Mouse (Mus musculus): ENCODE measurements around the gene Mrps18b. TPM values are rescaled to one million over a fixed set of nuclear protein-coding genes. Genes with fewer than 3 reads are reported as not detected.
A peak's percentile ranks its signal among the peaks of the same experiment; 100 is the strongest.

Gene Mrps18b
- polyA plus RNA-seq, 1 experiment from 2014 or later: 75.7 TPM

- H3K27me3 ChIP-seq: no peaks in the 10 kb centered on the region
- H3K36me3 ChIP-seq: peaks cover 35% of the 10 kb centered on the region
- H3K4me3 ChIP-seq (replicated peaks): peak overlapping the region; percentile 72
- no peak for ATAC-seq (ENCODE audit: insufficient number of reproducible peaks, low FRiP score, low TSS enrichment, low read depth)
- no peak overlapping the region for H3K9ac ChIP-seq
- H3K4me1 ChIP-seq: peaks cover 60% of the 10 kb centered on the region
- H3K27ac ChIP-seq (replicated peaks): peak overlapping the region; percentile 78; the same call in 1 of the 2 replicates
- H3K9me3 ChIP-seq (replicated peaks): no peaks in the 10 kb centered on the region
- H3K4me2 ChIP-seq (replicated peaks): peak overlapping the region; percentile 77
- 79% methylated on average over 8 of the region's 8 CpGs for WGBS
Measured at GRCm38 (mm10) chr17:35870884-35871696, 45.1 kb downstream of the Mrps18b start.

- H3K9me3 ChIP-seq (replicated peaks): no peaks in the 10 kb centered on the region
- H3K4me2 ChIP-seq (replicated peaks): peak overlapping the region; percentile 77
- peak overlapping the region; percentile 78 for H3K27ac ChIP-seq (replicated peaks)
- no peaks in the 10 kb centered on the region for H3K27me3 ChIP-seq
- H3K4me1 ChIP-seq: peaks cover 60% of the 10 kb centered on the region
- peak overlapping the region; percentile 35 for H3K9ac ChIP-seq
- H3K36me3 ChIP-seq: peaks cover 30% of the 10 kb centered on the region
- 36% methylated on average over 9 of the region's 9 CpGs for WGBS
- ATAC-seq (ENCODE audit: insufficient number of reproducible peaks, low FRiP score, low TSS enrichment, low read depth): no peak
- H3K4me3 ChIP-seq (replicated peaks): peak overlapping the region; percentile 72
Measured at GRCm38 (mm10) chr17:35870151-35870883, 45.9 kb downstream of the Mrps18b start.

GRCm38 (mm10) chr17:35869346-35870067, 46.7 kb downstream of the Mrps18b start:
- peaks cover 21% of the 10 kb centered on the region for H3K36me3 ChIP-seq
- peak overlapping the region; percentile 77 for H3K4me2 ChIP-seq (replicated peaks)
- 3% methylated on average over 7 of the region's 7 CpGs for WGBS
- H3K4me3 ChIP-seq (replicated peaks): peak overlapping the region; percentile 72
- H3K27ac ChIP-seq (replicated peaks): peak overlapping the region; percentile 78
- no peaks in the 10 kb centered on the region for H3K27me3 ChIP-seq
- H3K9ac ChIP-seq: peak overlapping the region; percentile 37; the same call in 1 of the 2 replicates
- no peak for ATAC-seq (ENCODE audit: insufficient number of reproducible peaks, low FRiP score, low TSS enrichment, low read depth)
- H3K4me1 ChIP-seq: peaks cover 68% of the 10 kb centered on the region
- no peaks in the 10 kb centered on the region for H3K9me3 ChIP-seq (replicated peaks)

- Histone ChIP-seq H3K36me3 (peaks cover 16% of the 10 kb centered on the region), H3K4me1 (peaks cover 72% of the 10 kb centered on the region), H3K27me3 (no peaks in the 10 kb centered on the region), H3K4me3 (replicated peaks) (peak overlapping the region; percentile 72), H3K9ac (peak overlapping the region; percentile 69), H3K4me2 (replicated peaks) (peak overlapping the region; percentile 77), H3K9me3 (replicated peaks) (no peaks in the 10 kb centered on the region), H3K27ac (replicated peaks) (peak overlapping the region; percentile 99)
- ATAC-seq (ENCODE audit: insufficient number of reproducible peaks, low FRiP score, low TSS enrichment, low read depth): no peak
- WGBS: under 1% methylated on average over 7 of the region's 7 CpGs
Measured at GRCm38 (mm10) chr17:35868961-35869345, 47.2 kb downstream of the Mrps18b start.

GRCm38 (mm10) chr17:35868165-35868820, 47.9 kb downstream of the Mrps18b start:
- ATAC-seq (ENCODE audit: insufficient number of reproducible peaks, low FRiP score, low TSS enrichment, low read depth): no peak
- peaks cover 10% of the 10 kb centered on the region; the same call in 1 of the 2 replicates for H3K36me3 ChIP-seq
- H3K9me3 ChIP-seq (replicated peaks): no peaks in the 10 kb centered on the region
- H3K9ac ChIP-seq: peak overlapping the region; percentile 69
- no peaks in the 10 kb centered on the region for H3K27me3 ChIP-seq
- peaks cover 69% of the 10 kb centered on the region for H3K4me1 ChIP-seq
- H3K4me3 ChIP-seq (replicated peaks): peak overlapping the region; percentile 72
- 13% methylated on average over 16 of the region's 17 CpGs for WGBS
- H3K4me2 ChIP-seq (replicated peaks): peak overlapping the region; percentile 77
- peak overlapping the region; percentile 99; the same call in 1 of the 2 replicates for H3K27ac ChIP-seq (replicated peaks)

DNA sequence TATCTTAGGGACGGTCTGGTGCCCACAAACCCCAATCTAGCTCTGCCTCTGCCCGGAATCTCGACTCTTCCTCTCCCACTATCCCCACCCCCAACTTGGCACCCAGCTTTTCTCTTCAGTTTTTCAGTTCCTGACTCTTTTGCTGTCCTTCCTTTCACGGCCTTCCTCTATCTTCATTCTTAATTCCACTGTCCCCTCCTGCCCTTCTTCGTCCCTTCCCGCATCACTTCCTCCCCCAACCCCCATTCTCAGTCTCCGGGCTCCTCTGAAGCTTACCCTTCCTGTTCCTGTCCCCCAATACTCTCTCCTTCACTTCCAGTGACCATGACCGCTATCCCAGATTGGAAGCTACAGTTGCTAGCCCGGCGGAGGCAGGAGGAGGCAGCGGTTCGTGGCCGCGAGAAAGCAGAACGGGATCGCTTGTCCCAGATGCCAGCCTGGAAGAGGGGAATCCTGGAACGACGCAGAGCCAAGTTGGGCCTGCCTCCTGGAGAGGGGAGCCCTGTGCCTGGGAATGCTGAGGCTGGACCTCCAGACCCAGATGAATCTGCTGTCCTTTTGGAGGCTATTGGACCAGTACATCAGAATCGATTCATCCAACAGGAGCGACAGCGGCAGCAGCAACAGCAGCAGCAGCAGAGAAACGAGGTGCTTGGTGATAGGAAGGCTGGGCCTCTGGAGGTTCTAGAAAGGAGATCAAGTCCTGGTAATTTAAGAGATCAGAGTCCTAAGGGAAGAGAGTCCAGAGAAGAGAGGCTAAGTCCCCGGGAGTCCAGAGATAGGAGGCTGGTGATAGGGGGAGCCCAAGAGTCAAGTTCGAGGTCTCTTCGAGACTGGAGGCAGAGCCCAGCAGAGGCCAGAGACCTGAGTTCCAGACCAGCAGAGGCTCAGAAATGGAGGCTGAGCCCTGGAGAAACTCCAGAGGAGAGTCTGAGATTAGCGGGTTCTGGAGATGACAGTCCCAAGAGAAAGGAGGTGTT, 49.0 kb downstream of the Mrps18b start:
- H3K27me3 ChIP-seq: no peaks in the 10 kb centered on the region
- peaks cover 64% of the 10 kb centered on the region for H3K4me1 ChIP-seq
- peaks cover 6% of the 10 kb centered on the region; the same call in 1 of the 2 replicates for H3K36me3 ChIP-seq
- 9% methylated on average over 26 of the region's 26 CpGs for WGBS
- H3K9ac ChIP-seq: peak overlapping the region; percentile 69
- H3K4me2 ChIP-seq (replicated peaks): peak overlapping the region; percentile 77
- H3K9me3 ChIP-seq (replicated peaks): no peaks in the 10 kb centered on the region
- H3K27ac ChIP-seq (replicated peaks): peak overlapping the region; percentile 99
- peak overlapping the region; percentile 72 for H3K4me3 ChIP-seq (replicated peaks)
- ATAC-seq (ENCODE audit: insufficient number of reproducible peaks, low FRiP score, low TSS enrichment, low read depth): no peak

DNA sequence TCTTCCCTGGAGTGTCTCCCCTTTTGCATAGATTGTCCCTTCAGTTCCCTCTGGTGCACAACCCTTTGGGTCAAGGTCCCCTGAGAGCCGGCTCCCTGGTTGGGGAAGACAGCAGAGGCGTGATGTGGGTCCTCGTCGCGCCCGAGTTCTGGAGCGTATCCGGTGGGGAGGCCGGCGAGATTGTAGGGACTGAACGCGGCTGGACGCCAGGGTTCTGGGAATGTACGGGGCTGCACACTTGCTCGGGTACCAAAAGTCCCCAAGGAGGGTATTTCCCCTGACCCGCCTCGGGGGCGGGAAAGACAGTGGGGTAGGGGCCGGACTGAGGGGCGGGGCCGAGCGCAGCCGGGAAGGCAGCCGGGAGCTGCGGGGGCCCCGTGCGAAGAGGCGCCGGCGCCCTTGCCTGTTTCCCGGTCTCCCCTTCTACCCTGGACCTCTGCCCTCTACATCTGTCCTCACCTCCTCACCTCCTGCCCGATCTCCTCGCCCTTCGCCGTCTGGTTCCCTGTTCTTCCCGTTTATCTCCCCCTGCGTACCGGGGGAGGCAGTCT, 49.8 kb downstream of the Mrps18b start:
- Histone ChIP-seq H3K27me3 (no peaks in the 10 kb centered on the region), H3K27ac (replicated peaks) (peak overlapping the region; percentile 99), H3K4me3 (replicated peaks) (peak overlapping the region; percentile 72), H3K4me2 (replicated peaks) (peak overlapping the region; percentile 77), H3K9me3 (replicated peaks) (no peaks in the 10 kb centered on the region), H3K4me1 (peaks cover 68% of the 10 kb centered on the region), H3K36me3 (peaks cover 5% of the 10 kb centered on the region; the same call in 1 of the 2 replicates), H3K9ac (peak overlapping the region; percentile 69)
- peak; percentile 65 for ATAC-seq (ENCODE audit: insufficient number of reproducible peaks, low FRiP score, low TSS enrichment, low read depth)
- WGBS: under 1% methylated on average over 37 of the region's 38 CpGs

- Histone ChIP-seq H3K27me3 (no peaks in the 10 kb centered on the region), H3K4me3 (replicated peaks) (peak within 1 kb of the TSS; percentile 72), H3K9me3 (replicated peaks) (no peaks in the 10 kb centered on the region), H3K4me1 (peaks cover 68% of the 10 kb centered on the region), H3K4me2 (replicated peaks) (peak within 1 kb of the TSS; percentile 77), H3K9ac (peak within 1 kb of the TSS; percentile 69), H3K36me3 (no peaks in the 10 kb centered on the region), H3K27ac (replicated peaks) (peak within 1 kb of the TSS; percentile 99)
- ATAC-seq (ENCODE audit: insufficient number of reproducible peaks, low FRiP score, low TSS enrichment, low read depth): peak; percentile 83
- under 1% methylated on average over 39 of the region's 48 CpGs for WGBS
Measured at GRCm38 (mm10) chr17:35865481-35866280, 50.5 kb downstream of the Mrps18b start, which contains the start of gene Ppp1r18. TSS of gene Ppp1r18 (plus strand) at chr17:35865593.

- Histone ChIP-seq H3K27ac (replicated peaks) (peak overlapping the region; percentile 99), H3K4me2 (replicated peaks) (peak overlapping the region; percentile 77), H3K4me1 (peaks cover 63% of the 10 kb centered on the region), H3K4me3 (replicated peaks) (peak overlapping the region; percentile 72), H3K9me3 (replicated peaks) (no peaks in the 10 kb centered on the region), H3K27me3 (no peaks in the 10 kb centered on the region), H3K9ac (peak overlapping the region; percentile 69), H3K36me3 (no peaks in the 10 kb centered on the region)
- no peak for ATAC-seq (ENCODE audit: insufficient number of reproducible peaks, low FRiP score, low TSS enrichment, low read depth)
- 24% methylated on average over 10 of the region's 10 CpGs for WGBS
Measured at GRCm38 (mm10) chr17:35864832-35865353, 51.3 kb downstream of the Mrps18b start.

Data from embryonic facial prominence, embryonic 15.5 days (tissue).